Mouse (Mus musculus) spleen, adult 10 weeks (tissue): Measurements from ENCODE around the gene Tlr4. TPM values are rescaled to one million over a fixed set of nuclear protein-coding genes. Genes with fewer than 3 reads are reported as not detected.

Experiments
- polyA plus RNA-seq: library from polyadenylated mRNA; stranded (reverse); fragments of 350-450 nt; fragmentation: Illumina TruSeq; extraction: RNeasy Lipid Tissue Mini Kit (QIAGEN cat#74804); gene quantifications from one replicate; pipeline ENCODE4 v1.2.3, GENCODE M21; 2015; ENCODE audit warnings: low replicate concordance; ENCODE audit not compliant: insufficient read depth

Tlr4 gene
- polyA plus RNA-seq = 22.5 TPM

DNA sequence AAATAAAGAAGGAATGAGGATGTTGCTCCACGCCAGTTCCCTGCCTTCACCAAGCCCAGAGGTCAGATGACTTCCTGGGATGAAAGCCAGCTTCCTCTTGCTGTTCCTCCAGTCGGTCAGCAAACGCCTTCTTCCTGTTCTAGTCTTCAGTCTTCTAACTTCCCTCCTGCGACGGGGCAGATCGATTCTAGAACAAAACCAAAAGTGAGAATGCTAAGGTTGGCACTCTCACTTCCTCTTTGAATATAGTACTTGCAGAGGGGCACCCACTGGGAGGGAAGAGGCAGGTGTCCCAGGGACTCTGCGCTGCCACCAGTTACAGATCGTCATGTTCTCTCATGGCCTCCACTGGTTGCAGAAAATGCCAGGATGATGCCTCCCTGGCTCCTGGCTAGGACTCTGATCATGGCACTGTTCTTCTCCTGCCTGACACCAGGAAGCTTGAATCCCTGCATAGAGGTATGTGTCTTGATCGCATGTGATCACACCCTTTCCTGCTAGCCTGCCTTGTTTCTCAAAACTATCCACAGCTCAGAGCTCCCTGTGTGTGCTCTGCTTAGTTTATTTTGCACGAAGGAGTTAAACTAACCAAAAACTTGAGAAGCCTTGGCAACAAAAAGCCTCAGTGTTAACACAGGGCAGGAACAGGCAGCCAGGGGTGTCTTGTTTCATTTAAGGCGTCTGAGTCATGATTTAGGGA lies at the start of gene Tlr4:
TSS of gene Tlr4 (plus strand) at position 122 of the 700 bp plus-strand sequence.

